Mouse (Mus musculus): ENCODE results near the gene Arf4. TPM values are rescaled to one million over a fixed set of nuclear protein-coding genes. Genes with fewer than 3 reads are reported as not detected.
A peak's percentile ranks its signal among the peaks of the same experiment; 100 is the strongest.
"Not testable (repeated sequence)": the region's sequence is repeated elsewhere in the genome, so short reads cannot be mapped to it uniquely, and the experiment has no call there.

Arf4 gene
- polyA plus RNA-seq, 1 experiment from 2014 or later = 158 TPM

- ATAC-seq (ENCODE audit: insufficient read depth) = peak; percentile 49
- no peak overlapping the region for H3K4me3 ChIP-seq (replicated peaks)
- no peaks in the 10 kb centered on the region for H3K27me3 ChIP-seq
- H3K9me3 ChIP-seq (replicated peaks) = no peaks in the 10 kb centered on the region
- 31% methylated on average over 2 of the region's 2 CpGs for WGBS (ENCODE audit: insufficient replicate concordance)
- peaks cover 18% of the 10 kb centered on the region for H3K4me1 ChIP-seq (replicated peaks)
- H3K36me3 ChIP-seq (replicated peaks) = peaks cover 51% of the 10 kb centered on the region
- H3K27ac ChIP-seq (replicated peaks) = 0 out of 2 replicates have a peak overlapping the region, but pooled peaks have one; percentile 19
- H3K9ac ChIP-seq = no peak overlapping the region
- no peak overlapping the region for H3K4me2 ChIP-seq
Observed at GRCm38 (mm10) chr14:26662488-26662887, 24.6 kb downstream of the Arf4 start.

- 77% methylated on average over 2 of the region's 2 CpGs for whole genome bisulfite sequencing (ENCODE audit: insufficient replicate concordance)
- Histone ChIP-seq H3K4me1 (replicated peaks) (peaks cover 23% of the 10 kb centered on the region), H3K4me2 (no peak overlapping the region), H3K36me3 (replicated peaks) (peaks cover 40% of the 10 kb centered on the region), H3K9me3 (replicated peaks) (no peaks in the 10 kb centered on the region), H3K4me3 (replicated peaks) (no peak overlapping the region), H3K27ac (replicated peaks) (no peak overlapping the region), H3K27me3 (no peaks in the 10 kb centered on the region), H3K9ac (no peak overlapping the region)
- no peak for ATAC-seq (ENCODE audit: insufficient read depth)
Observed at GRCm38 (mm10) chr14:26663851-26664250, 26.0 kb downstream of the Arf4 start.

GRCm38 (mm10) chr14:26667991-26668370 lies 30.1 kb downstream of the Arf4 start:
- H3K4me1 ChIP-seq (replicated peaks) = peaks cover 41% of the 10 kb centered on the region
- H3K9ac ChIP-seq = peak overlapping the region; percentile 77
- no peak for ATAC-seq (ENCODE audit: insufficient read depth)
- peak overlapping the region; percentile 86 for H3K4me3 ChIP-seq (replicated peaks)
- H3K9me3 ChIP-seq (replicated peaks) = no peaks in the 10 kb centered on the region
- 7% methylated on average over 6 of the region's 6 CpGs for WGBS (ENCODE audit: insufficient replicate concordance)
- peak overlapping the region; percentile 95 for H3K4me2 ChIP-seq
- peaks cover 26% of the 10 kb centered on the region for H3K36me3 ChIP-seq (replicated peaks)
- H3K27me3 ChIP-seq = no peaks in the 10 kb centered on the region
- peak overlapping the region; percentile 85 for H3K27ac ChIP-seq (replicated peaks)

- ATAC-seq (ENCODE audit: insufficient read depth) = peak; percentile 51
- Histone ChIP-seq H3K9ac (peak overlapping the region; percentile 77), H3K9me3 (replicated peaks) (no peaks in the 10 kb centered on the region), H3K4me1 (replicated peaks) (peaks cover 41% of the 10 kb centered on the region), H3K27ac (replicated peaks) (peak overlapping the region; percentile 85), H3K4me3 (replicated peaks) (peak overlapping the region; percentile 86), H3K4me2 (peak overlapping the region; percentile 95), H3K36me3 (replicated peaks) (peaks cover 23% of the 10 kb centered on the region), H3K27me3 (no peaks in the 10 kb centered on the region)
- WGBS (ENCODE audit: insufficient replicate concordance) = under 1% methylated on average over 73 of the region's 73 CpGs
Observed at GRCm38 (mm10) chr14:26668371-26669291, 30.8 kb downstream of the Arf4 start.

GRCm38 (mm10) chr14:26669292-26670073 lies 31.6 kb downstream of the Arf4 start, which contains the start of gene Pde12:
Gene Pde12 (minus strand): TSS chr14:26669883.
- no peaks in the 10 kb centered on the region for H3K27me3 ChIP-seq
- H3K4me3 ChIP-seq (replicated peaks) = peak within 1 kb of the TSS; percentile 86
- no peaks in the 10 kb centered on the region for H3K9me3 ChIP-seq (replicated peaks)
- H3K36me3 ChIP-seq (replicated peaks) = peaks cover 17% of the 10 kb centered on the region
- H3K4me1 ChIP-seq (replicated peaks) = peaks cover 47% of the 10 kb centered on the region
- peak; percentile 84 for ATAC-seq (ENCODE audit: insufficient read depth)
- H3K27ac ChIP-seq (replicated peaks) = peak within 1 kb of the TSS; percentile 85
- peak within 1 kb of the TSS; percentile 77 for H3K9ac ChIP-seq
- under 1% methylated on average over 70 of the region's 70 CpGs for WGBS (ENCODE audit: insufficient replicate concordance)
- peak within 1 kb of the TSS; percentile 95 for H3K4me2 ChIP-seq

GRCm38 (mm10) chr14:26670964-26671363 lies 33.1 kb downstream of the Arf4 start:
- Histone ChIP-seq H3K36me3 (replicated peaks) (peaks cover 5% of the 10 kb centered on the region; the same call in 1 of the 2 replicates), H3K9me3 (replicated peaks) (no peaks in the 10 kb centered on the region), H3K4me2 (peak overlapping the region; percentile 95), H3K4me1 (replicated peaks) (peaks cover 60% of the 10 kb centered on the region), H3K27me3 (no peaks in the 10 kb centered on the region), H3K9ac (no peak overlapping the region), H3K4me3 (replicated peaks) (peak overlapping the region; percentile 86), H3K27ac (replicated peaks) (peak overlapping the region; percentile 53)
- ATAC-seq (ENCODE audit: insufficient read depth) = no peak

GRCm38 (mm10) chr14:26671870-26672615 lies 34.2 kb downstream of the Arf4 start:
- Histone ChIP-seq H3K4me1 (replicated peaks) (peaks cover 53% of the 10 kb centered on the region), H3K9ac (0 out of 2 replicates have a peak overlapping the region, but pooled peaks have one; percentile 32), H3K4me3 (replicated peaks) (peak overlapping the region; percentile 41), H3K4me2 (peak overlapping the region; percentile 95)
- not testable (repeated sequence) for H3K36me3 ChIP-seq (replicated peaks); H3K27ac ChIP-seq (replicated peaks); H3K27me3 ChIP-seq; ATAC-seq (ENCODE audit: insufficient read depth); H3K9me3 ChIP-seq (replicated peaks)
- WGBS (ENCODE audit: insufficient replicate concordance) = 26% methylated on average over 17 of the region's 17 CpGs

GRCm38 (mm10) chr14:26674476-26675169 lies 36.7 kb downstream of the Arf4 start:
- peaks cover 45% of the 10 kb centered on the region for H3K4me1 ChIP-seq (replicated peaks)
- H3K27me3 ChIP-seq; H3K4me3 ChIP-seq (replicated peaks); H3K4me2 ChIP-seq; ATAC-seq (ENCODE audit: insufficient read depth); H3K9me3 ChIP-seq (replicated peaks); H3K27ac ChIP-seq (replicated peaks); H3K36me3 ChIP-seq (replicated peaks); H3K9ac ChIP-seq: not testable (repeated sequence)
- WGBS (ENCODE audit: insufficient replicate concordance) = 71% methylated on average over 2 of the region's 2 CpGs

GRCm38 (mm10) chr14:26675371-26675770 lies 37.5 kb downstream of the Arf4 start:
- ATAC-seq (ENCODE audit: insufficient read depth) = peak; percentile 58; the same call in 1 of the 2 replicates
- Histone ChIP-seq H3K27me3 (no peaks in the 10 kb centered on the region; the same call in 1 of the 2 replicates), H3K4me3 (replicated peaks) (peak overlapping the region; percentile 37), H3K36me3 (replicated peaks) (no peaks in the 10 kb centered on the region), H3K9ac (no peak overlapping the region), H3K4me1 (replicated peaks) (peaks cover 44% of the 10 kb centered on the region), H3K9me3 (replicated peaks) (no peaks in the 10 kb centered on the region), H3K27ac (replicated peaks) (peak overlapping the region; percentile 24; the same call in 1 of the 2 replicates), H3K4me2 (peak overlapping the region; percentile 65)
- 22% methylated on average over 12 of the region's 12 CpGs for WGBS (ENCODE audit: insufficient replicate concordance)

- Histone ChIP-seq H3K9me3 (replicated peaks) (no peaks in the 10 kb centered on the region), H3K4me2 (peak overlapping the region; percentile 65), H3K27ac (replicated peaks) (peak overlapping the region; percentile 24; the same call in 1 of the 2 replicates), H3K36me3 (replicated peaks) (no peaks in the 10 kb centered on the region), H3K27me3 (no peaks in the 10 kb centered on the region; the same call in 1 of the 2 replicates), H3K4me3 (replicated peaks) (peak overlapping the region; percentile 37), H3K4me1 (replicated peaks) (peaks cover 40% of the 10 kb centered on the region), H3K9ac (no peak overlapping the region)
- 37% methylated on average over 5 of the region's 5 CpGs for WGBS (ENCODE audit: insufficient replicate concordance)
- peak; percentile 71 for ATAC-seq (ENCODE audit: insufficient read depth)
Observed at GRCm38 (mm10) chr14:26675791-26676190, 37.9 kb downstream of the Arf4 start.

Measured in liver, embryonic 15.5 days (tissue).